Mouse (Mus musculus) left cerebral cortex, postnatal 36 days (tissue): Measurements from ENCODE around the gene Hist1h2ak. TPM values are rescaled to one million over a fixed set of nuclear protein-coding genes. Genes with fewer than 3 reads are reported as not detected.
"Not testable (repeated sequence)": the region's sequence is repeated elsewhere in the genome, so short reads cannot be mapped to it uniquely, and the experiment has no call there.

Experiments
- DNase-seq, 2 experiments: peaks; one replicate each; pipeline ENCODE4 v3.0.0; 2021 to 2022; ENCODE audit warnings: low spot score in 2 of 2, mixed read lengths in 1 of 2
- intact Hi-C: fragments of 180-260 bp; cut with DNase I; formaldehyde crosslinking; loops from one replicate; pipeline ENCODE4 v1.15.1; 2025
- total RNA-seq, 2 experiments: library from RNA; stranded (reverse); gene quantifications; 2 replicates each; pipeline ENCODE4 v1.2.3; 2021

Hist1h2ak gene
- total RNA-seq: 10 to 100 TPM; 14.8 to 15.0 TPM

DNA sequence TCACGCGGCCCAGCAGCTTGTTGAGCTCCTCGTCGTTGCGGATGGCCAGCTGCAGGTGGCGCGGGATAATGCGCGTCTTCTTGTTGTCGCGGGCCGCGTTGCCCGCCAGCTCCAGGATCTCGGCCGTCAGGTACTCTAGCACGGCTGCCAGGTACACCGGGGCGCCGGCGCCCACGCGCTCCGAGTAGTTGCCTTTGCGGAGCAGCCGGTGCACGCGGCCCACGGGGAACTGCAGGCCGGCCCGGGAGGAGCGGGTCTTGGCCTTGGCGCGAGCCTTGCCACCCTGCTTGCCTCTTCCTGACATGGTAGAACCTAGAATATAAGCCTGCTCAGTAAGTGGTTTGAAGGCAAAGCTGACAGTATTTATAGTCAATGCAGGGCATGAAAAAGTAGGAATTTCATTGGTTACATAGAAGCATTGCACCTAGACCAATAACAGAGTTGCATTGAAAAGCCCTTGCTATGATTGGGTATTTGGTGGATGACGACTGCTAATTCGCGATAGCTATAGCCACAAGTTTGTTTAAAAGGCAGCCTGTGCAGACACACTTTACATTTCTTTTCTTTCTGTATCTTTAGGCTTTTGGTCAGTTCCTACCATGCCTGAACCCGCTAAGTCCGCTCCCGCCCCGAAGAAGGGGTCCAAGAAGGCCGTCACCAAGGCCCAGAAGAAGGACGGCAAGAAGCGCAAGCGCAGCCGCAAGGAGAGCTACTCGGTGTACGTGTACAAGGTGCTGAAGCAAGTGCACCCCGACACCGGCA, at the start of gene Hist1h2ak, which contains the start of gene Hist1h2bn:
TSS of gene Hist1h2ak (minus strand) at position 304 of the 762 bp plus-strand sequence.
TSS of gene Hist1h2bn (plus strand) at position 600 of the 762 bp plus-strand sequence.
- intact Hi-C loops: loop anchor here (5.0 kb wide), 1 partner anchor 36 kb away; the partner anchor contains the start of genes Hist1h2ai, Hist1h2bl and Hist1h3h
- peak; percentile 71 to 74 for DNase-seq

DNA sequence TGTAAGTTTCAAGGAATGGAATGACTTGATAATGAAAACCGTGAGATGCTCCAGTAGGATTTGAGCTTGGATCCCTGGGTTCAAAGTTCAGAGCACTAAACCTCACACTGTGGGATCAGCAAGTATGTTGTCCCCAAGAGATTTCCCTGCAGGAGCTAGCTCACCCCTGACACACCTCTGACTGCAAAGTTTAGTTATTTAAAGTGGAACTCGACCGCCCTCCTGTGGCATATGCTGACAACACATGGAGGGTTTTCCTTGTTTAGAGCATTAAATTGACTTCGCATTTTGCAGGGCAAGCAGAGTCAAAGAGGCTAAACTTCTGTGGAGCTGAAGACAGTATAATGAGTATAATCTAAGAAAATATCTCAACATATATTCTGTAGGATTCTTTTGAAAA, 49.4 kb upstream of the Hist1h2ak start:
- DNase-seq, intact Hi-C loops: not testable (repeated sequence)

DNA sequence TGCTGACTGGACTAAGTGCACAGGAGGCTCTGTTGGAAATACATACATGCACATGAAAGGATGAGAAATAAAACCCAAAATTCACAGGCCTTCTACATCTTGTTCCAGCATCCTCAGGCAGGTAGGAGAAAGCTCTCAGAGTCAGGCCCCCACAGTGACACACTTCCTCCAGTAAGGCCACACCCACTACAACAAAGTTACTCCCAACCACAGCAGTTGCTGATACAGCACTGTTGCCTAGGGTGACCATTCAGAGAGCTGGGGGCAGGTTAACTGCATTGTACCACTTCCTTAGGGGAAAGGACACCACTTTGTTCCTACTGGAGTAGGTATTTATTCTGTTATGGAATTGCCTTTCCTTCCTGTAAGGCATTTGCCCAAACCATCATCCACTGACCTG, 43.5 kb upstream of the Hist1h2ak start:
- intact Hi-C loops, DNase-seq: not testable (repeated sequence)

- DNase-seq: no peak
- intact Hi-C loops: no loop called here
Measured at GRCm38 (mm10) chr13:21795584-21795983, 42.0 kb upstream of the Hist1h2ak start.

DNA sequence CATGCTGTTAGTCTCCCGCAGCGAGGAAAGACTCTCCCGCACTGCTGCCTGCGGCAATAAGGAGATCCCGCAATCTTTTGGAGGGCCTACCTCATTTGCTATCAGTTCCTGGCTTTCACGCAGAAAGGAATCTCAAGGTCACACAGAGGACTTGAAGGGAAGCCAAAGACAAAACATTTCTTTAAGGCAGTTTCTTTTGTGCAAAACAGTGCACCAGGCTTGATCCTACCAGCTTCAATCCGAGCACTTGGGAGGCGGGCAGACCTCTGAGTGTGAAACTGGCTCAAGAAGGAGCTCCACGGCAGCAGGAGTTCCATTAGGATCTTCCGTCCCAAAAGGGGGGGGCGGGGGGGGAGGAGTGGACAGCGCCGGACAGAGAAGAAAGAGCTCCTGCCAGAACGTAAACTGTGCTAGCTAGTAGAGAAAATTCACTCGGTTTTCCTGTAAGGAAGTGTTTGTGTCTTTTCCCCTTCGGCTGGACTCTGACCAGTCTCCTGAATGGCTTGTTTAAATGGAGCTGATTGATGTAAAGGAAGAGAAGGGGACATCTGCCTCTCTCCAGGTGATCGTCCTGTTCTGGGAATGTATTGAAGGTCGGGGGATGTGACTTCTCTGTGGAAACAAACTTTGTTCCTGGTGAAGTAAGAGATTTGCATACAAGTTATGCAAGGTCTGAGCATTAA, 37.1 kb upstream of the Hist1h2ak start:
- intact Hi-C loops: no loop called here
- DNase-seq: no peak

DNA sequence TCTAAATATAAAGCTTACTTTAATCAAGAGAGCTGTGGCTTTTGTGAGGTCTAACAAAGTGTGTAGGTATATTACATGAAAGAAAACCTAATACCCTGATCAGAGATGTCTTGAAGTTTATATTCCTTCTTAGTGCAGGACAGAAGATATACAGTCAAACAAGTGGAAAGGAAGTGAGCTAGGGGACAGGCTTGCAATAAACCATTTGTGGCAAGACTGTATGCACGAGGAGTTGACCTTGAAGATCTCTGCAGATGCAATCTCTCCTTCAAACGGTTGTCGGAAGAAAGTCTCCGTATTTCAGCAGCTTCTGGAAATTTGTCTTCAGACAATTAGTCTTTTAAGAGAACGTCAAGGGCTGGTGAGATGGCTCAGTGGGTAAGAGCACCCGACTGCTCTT, 36.3 kb upstream of the Hist1h2ak start:
- intact Hi-C loops: no loop called here
- no peak for DNase-seq

DNA sequence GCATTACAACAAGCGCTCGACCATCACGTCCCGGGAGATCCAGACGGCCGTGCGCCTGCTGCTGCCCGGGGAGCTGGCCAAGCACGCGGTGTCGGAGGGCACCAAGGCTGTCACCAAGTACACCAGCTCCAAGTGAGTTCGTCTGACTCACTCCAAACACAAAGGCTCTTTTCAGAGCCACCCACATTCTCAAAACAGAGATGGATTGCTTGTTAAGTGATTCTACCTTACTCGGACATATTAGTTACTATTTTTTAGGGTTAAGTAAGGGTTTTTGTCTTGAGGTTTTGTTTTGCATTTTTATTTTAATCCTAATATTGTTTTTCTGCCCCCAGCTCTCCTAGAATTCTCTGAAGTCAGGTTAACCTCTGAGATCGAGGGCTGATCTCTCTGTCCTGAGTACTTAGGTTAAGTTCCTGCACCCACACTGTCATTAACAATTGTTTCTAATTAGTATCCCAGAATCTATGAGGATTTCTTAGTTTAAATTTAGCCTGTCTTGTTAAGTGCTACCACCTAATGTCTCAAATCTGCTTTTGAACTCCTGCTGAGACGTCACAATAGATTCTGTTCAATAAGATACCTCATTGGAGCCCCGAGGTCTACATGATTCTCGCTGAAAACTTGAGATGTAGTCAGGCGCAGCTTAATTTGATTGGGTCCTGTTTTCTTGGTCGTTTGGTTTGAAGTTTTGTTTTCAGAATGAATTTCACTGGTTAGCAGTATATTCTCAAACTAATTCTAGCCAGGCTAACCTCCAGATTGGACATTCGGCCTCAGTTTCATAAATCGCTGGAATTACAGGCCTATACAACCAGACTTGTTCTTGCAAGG, 34.4 kb upstream of the Hist1h2ak start:
- intact Hi-C loops: loop anchor here (2.0 kb wide), 1 partner anchor 37 kb away; the partner anchor contains the start of gene Hist1h4k
- DNase-seq: no peak

GRCm38 (mm10) chr13:21786899-21787629, 33.4 kb upstream of the Hist1h2ak start, which contains the start of the genes Hist1h2an and Hist1h2bp:
Gene Hist1h2an, minus strand, starts transcription at chr13:21787218.
Gene Hist1h2bp, plus strand, starts transcription at chr13:21787461.
- peak; percentile 84 to 88 for DNase-seq
- intact Hi-C loops: loop anchor here (2.0 kb wide), 1 partner anchor 36 kb away; the partner anchor contains the start of gene Hist1h4k

DNA sequence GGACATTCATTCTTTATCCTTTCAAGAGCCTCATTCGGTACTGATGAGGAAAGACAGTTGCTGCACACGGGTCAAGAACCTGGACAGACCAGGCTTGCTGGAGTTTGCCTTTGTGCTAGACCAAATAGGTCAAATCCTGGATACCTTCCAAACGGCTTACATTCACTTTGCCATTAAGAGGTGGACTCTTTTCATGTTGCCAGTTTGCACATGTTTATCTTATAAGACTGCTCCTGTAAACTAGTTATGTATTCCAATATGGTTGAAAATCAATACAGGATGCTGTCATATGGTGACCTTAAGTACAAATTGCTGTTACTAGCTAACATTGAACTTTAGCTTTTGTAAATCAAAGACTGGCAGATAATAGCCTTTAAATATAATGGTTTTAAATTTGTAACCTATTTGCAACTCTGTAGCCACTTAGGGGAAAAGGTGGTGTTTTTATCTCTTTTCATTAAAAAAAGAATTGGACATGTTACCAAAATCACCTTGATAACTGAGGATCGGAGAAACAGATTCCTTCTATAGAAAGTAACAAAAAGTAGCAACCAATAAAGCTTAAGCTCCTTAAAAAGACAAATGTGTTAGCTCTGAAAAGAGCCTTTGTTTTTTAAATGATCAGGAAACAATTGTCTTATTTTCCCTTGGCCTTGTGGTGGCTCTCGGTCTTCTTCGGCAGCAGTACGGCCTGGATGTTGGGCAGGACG, 32.7 kb upstream of the Hist1h2ak start:
- no peak for DNase-seq
- intact Hi-C loops: loop anchor here (2.0 kb wide), 1 partner anchor 36 kb away; the partner anchor contains the start of gene Hist1h4k

DNA sequence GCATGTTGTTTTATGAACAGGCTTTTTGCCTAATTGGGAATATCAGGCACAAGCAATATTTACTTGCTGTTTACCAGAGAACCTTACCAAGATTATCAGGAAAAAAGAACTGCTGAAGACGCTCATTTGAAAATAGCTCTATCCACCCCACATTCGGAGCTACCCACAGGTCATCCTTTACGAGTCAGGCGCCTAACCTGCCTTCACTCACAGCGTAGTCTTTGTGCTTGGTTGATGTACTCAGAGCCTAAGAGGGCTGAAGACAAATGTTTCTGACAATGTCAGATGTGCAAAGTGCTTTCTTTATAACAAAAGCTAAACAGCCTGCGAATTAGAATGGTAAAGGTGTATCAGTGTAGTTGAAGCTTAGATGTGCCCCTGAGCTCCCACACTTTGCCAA, 30.7 kb upstream of the Hist1h2ak start:
- intact Hi-C loops: no loop called here
- DNase-seq: no peak

GRCm38 (mm10) chr13:21783734-21784161, 30.1 kb upstream of the Hist1h2ak start:
- intact Hi-C loops: no loop called here
- peak in 1 of 2 experiments; percentile 4 for DNase-seq

DNA sequence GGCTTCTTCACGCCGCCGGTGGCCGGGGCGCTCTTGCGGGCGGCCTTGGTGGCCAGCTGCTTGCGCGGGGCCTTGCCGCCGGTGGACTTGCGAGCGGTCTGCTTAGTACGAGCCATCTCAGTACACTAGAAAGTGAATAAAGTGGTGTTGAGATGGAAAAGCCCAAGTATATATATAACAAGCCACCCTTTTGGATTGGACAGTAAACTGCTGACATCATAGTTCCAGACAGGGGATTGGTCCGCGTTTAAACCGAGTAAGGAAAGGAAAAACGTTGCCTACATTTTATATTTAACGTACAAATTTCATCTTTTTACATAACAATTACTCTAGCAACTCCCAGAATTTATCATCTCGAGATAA, 29.6 kb upstream of the Hist1h2ak start, which contains the start of gene Hist1h3i:
TSS of gene Hist1h3i (minus strand) at position 116 of the 363 bp plus-strand sequence.
- intact Hi-C loops: no loop called here
- peak; percentile 57 to 61 for DNase-seq

DNA sequence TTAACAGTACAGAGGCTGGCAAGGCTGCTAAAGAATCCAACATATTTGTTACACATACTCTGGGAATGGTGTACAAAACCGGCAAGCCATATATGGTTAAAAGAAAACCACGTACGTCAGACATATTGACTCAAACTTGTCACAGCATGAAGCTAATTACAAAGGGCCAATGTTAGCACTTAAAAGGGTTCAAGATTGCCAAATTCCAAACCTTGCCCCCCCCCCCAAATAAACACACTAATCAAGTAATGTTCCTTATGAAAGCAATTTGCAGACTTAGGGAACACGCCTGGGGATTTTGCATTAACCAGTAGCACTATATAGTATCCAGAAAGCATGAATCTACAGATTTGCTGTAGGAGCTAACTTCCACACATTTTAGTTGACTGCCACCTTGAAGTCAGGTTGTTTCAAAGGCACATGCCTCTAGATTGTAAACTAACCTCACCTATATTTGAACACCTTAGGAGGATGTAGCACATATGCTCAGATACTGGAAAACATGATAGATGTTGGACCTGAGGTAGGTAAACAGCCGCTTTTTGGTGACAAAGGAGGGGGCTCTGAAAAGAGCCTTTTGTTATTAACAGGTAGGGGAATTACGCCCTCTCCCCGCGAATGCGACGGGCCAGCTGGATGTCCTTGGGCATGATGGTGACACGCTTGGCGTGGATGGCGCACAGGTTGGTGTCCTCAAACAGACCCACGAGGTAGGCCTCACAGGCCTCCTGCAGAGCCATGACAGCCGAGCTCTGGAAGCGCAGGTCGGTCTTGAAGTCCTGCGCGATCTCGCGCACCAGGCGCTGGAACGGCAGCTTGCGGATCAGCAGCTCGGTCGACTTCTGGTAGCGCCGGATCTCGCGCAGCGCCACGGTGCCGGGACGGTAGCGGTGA, 29.0 kb upstream of the Hist1h2ak start:
- intact Hi-C loops: not testable (repeated sequence)
- peak in 1 of 2 experiments; percentile 28 for DNase-seq

- intact Hi-C loops: no loop called here
- no peak for DNase-seq
Measured at GRCm38 (mm10) chr13:21781639-21782038, 28.0 kb upstream of the Hist1h2ak start.

- intact Hi-C loops: no loop called here
- no peak for DNase-seq
Measured at GRCm38 (mm10) chr13:21781021-21781555, 27.5 kb upstream of the Hist1h2ak start.

- DNase-seq: peak; percentile 66 to 70
- intact Hi-C loops: no loop called here
Measured at GRCm38 (mm10) chr13:21779767-21780731, 26.4 kb upstream of the Hist1h2ak start, which contains the start of gene Hist1h1b. Gene Hist1h1b, minus strand, starts transcription at chr13:21780625.
